Mouse (Mus musculus): Measurements from ENCODE around the gene Krtap2-4.
"Not testable (repeated sequence)": the region's sequence is repeated elsewhere in the genome, so short reads cannot be mapped to it uniquely, and the experiment has no call there.

Krtap2-4 gene

GRCm38 (mm10) chr11:99614796-99615363, at the start of gene Krtap2-4:
TSS of gene Krtap2-4 (minus strand) at chr11:99614846.
- no peak for DNase-seq

- no peak for DNase-seq
These were observed 48.2 kb upstream of the Krtap2-4 start for GRCm38 (mm10) chr11:99662802-99663201.

- no peak for DNase-seq
These were observed 44.6 kb upstream of the Krtap2-4 start for GRCm38 (mm10) chr11:99659256-99659655.

- not testable (repeated sequence) for DNase-seq
These were observed 43.9 kb upstream of the Krtap2-4 start, which contains the start of gene Gm11563 for GRCm38 (mm10) chr11:99658467-99659010. TSS of gene Gm11563 (minus strand) at chr11:99658960.

GRCm38 (mm10) chr11:99657051-99657450, 42.4 kb upstream of the Krtap2-4 start:
- no peak for DNase-seq

- no peak for DNase-seq
These were observed 35.5 kb upstream of the Krtap2-4 start, which contains the start of gene Gm11555 for GRCm38 (mm10) chr11:99650136-99650535. TSS of gene Gm11555 (minus strand) at chr11:99650236.

- no peak for DNase-seq
These were observed 31.8 kb upstream of the Krtap2-4 start for GRCm38 (mm10) chr11:99646444-99646843.

- no peak for DNase-seq
These were observed 29.7 kb upstream of the Krtap2-4 start for GRCm38 (mm10) chr11:99644351-99644750.

GRCm38 (mm10) chr11:99643635-99644139, 29.0 kb upstream of the Krtap2-4 start, which contains the start of gene Krtap4-7:
TSS of gene Krtap4-7 (minus strand) at chr11:99644089.
- not testable (repeated sequence) for DNase-seq

GRCm38 (mm10) chr11:99640926-99641325, 26.3 kb upstream of the Krtap2-4 start:
- DNase-seq: no peak

GRCm38 (mm10) chr11:99637086-99637485, 22.4 kb upstream of the Krtap2-4 start:
- no peak for DNase-seq

- no peak for DNase-seq
These were observed 20.0 kb upstream of the Krtap2-4 start, which contains the start of gene Krtap4-2 for GRCm38 (mm10) chr11:99634653-99635134. TSS of gene Krtap4-2 (minus strand) at chr11:99635084.

GRCm38 (mm10) chr11:99633293-99633692, 18.6 kb upstream of the Krtap2-4 start:
- DNase-seq: no peak

- DNase-seq: no peak
These were observed 16.2 kb upstream of the Krtap2-4 start for GRCm38 (mm10) chr11:99630890-99631289.

GRCm38 (mm10) chr11:99628138-99628537, 13.5 kb upstream of the Krtap2-4 start, which contains the start of gene Krtap4-1:
TSS of gene Krtap4-1 (minus strand) at chr11:99628238.
- DNase-seq: no peak

GRCm38 (mm10) chr11:99620335-99620734, 5.7 kb upstream of the Krtap2-4 start, which contains the start of gene Gm11562:
TSS of gene Gm11562 (minus strand) at chr11:99620435.
- no peak for DNase-seq

GRCm38 (mm10) chr11:99610089-99610488, 4.6 kb downstream of the Krtap2-4 start, which contains the start of gene Gm11937:
TSS of gene Gm11937 (minus strand) at chr11:99610189.
- DNase-seq: not testable (repeated sequence)

GRCm38 (mm10) chr11:99609126-99609525, 5.5 kb downstream of the Krtap2-4 start:
- DNase-seq: no peak

- DNase-seq: not testable (repeated sequence)
These were observed 11.4 kb downstream of the Krtap2-4 start, which contains the start of gene Gm11938 for GRCm38 (mm10) chr11:99603208-99603607. TSS of gene Gm11938 (minus strand) at chr11:99603308.

- not testable (repeated sequence) for DNase-seq
These were observed 16.9 kb downstream of the Krtap2-4 start, which contains the start of gene Krtap9-3 for GRCm38 (mm10) chr11:99597742-99598141. TSS of gene Krtap9-3 (minus strand) at chr11:99598105.

- DNase-seq: no peak
These were observed 23.7 kb downstream of the Krtap2-4 start, which contains the start of gene Krtap1-3 for GRCm38 (mm10) chr11:99590981-99591380. TSS of gene Krtap1-3 (minus strand) at chr11:99591339.

- no peak for DNase-seq
These were observed 29.6 kb downstream of the Krtap2-4 start for GRCm38 (mm10) chr11:99585096-99585495.

GRCm38 (mm10) chr11:99583245-99583704, 31.4 kb downstream of the Krtap2-4 start, which contains the start of gene Krtap1-4:
TSS of gene Krtap1-4 (minus strand) at chr11:99583654.
- DNase-seq: no peak
